Mouse (Mus musculus) erythroblast, embryonic 14.5 days (primary cell): ENCODE results near the gene Nup210l.

Source experiments
- GATA1 ChIP-seq: IDR thresholded peaks from 2 replicates; pipeline ENCODE4 v1.6.1; 2012; ENCODE audit warnings: low read length, inconsistent platforms, mixed read lengths
- TAL1 ChIP-seq: IDR thresholded peaks from 3 replicates; pipeline ENCODE4 v1.6.1; 2012; ENCODE audit warnings: low read length, inconsistent platforms, mixed read lengths

- no peak for TF ChIP-seq TAL1
- no peak for TF ChIP-seq GATA1
These were observed 144.8 kb downstream of the Nup210l start for GRCm38 (mm10) chr3:90248746-90249100.
